In the genomic region with DNA sequence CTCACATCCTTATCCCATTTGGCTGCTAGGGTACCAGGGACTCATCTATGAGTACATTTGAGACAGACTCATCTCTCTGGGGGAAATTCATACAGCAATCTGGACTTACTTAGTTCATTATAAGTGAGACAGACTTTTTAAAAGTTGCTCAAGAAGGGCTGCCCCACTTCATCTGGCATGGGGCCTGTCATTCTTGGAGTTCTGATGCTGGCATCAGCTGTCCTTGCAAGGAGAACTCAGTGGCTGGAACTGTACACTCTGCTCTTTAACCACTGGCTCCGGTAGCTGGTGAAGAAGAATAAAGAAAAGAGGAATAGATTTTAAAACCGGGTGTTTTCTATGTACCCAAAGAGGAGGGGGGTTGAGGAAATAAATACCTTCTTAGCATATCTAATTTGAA, we compare ENCODE assay signal across 24 mouse cellular contexts. TPM values are rescaled to one million over a fixed set of nuclear protein-coding genes. Genes with fewer than 3 reads are reported as not detected.
DNase-seq lines count a peak whose midpoint lies in the region; TF ChIP-seq lines count a peak whose summit lies in the region.
"Had no signal": no experiment of that assay in that cellular context is flagged by ENCODE, and none has a peak within 500 bp of the region (broad histone marks: within the 10 kb centered on the region; RNA-seq: fewer than 3 reads in every experiment).

No protein-coding gene starts in this region.

- peak; percentile 58 for DNase-seq in gastrocnemius, adult 18-20 months (ENCODE audit: low spot score)
- no peak for DNase-seq in gastrocnemius, postnatal 10 days
- peak in 1 of 2 experiments; percentile 21 for DNase-seq in layer of hippocampus, adult 2 months (ENCODE audit: low spot score in 2 of 2)
- DNase-seq in layer of hippocampus, adult 11-12 months (ENCODE audit: low spot score): no peak
- peak; percentile 33 for DNase-seq in lung, postnatal 36 days
- DNase-seq in lung, postnatal 25 days (ENCODE audit: low spot score): no peak
- DNase-seq in thymus, adult 18-20 months: no peak
- no peak for DNase-seq in adrenal gland, adult 2 months
- DNase-seq: cerebellum, adult 11 months; cerebellum, adult 9-11 months; heart, postnatal 36 days; kidney, adult 2 months; liver had no signal

- H3K27ac ChIP-seq in layer of hippocampus, adult 2 months: peak overlapping the region; percentile 69; the same call in 1 of the 2 replicates
- H3K27ac ChIP-seq: heart, embryonic 13.5 days; hindbrain, embryonic 15.5 days; kidney, postnatal 0 days; liver, embryonic 15.5 days; midbrain, embryonic 13.5 days; stomach, postnatal 0 days had no signal

- no peak overlapping the region for H3K4me3 ChIP-seq in layer of hippocampus, adult 2 months
- H3K4me3 ChIP-seq: heart, embryonic 13.5 days; hindbrain, embryonic 15.5 days; liver, embryonic 15.5 days; megakaryocyte, embryonic 14.5 days; midbrain, embryonic 13.5 days had no signal

- TF ChIP-seq CTCF in layer of hippocampus, adult 2 months (conservative IDR thresholded peaks at IDR 0.05): no peak

RNA-seq across cellular contexts. Expression of a gene that starts 36.1 kb away (rescaled TPM):
- 1 to 10 TPM; 1.7 to 2.0 TPM for total RNA-seq in gastrocnemius, adult 18-20 months (2021)
- 10 to 100 TPM; 16.8 to 18.1 TPM for total RNA-seq in gastrocnemius, postnatal 10 days (2021)
- 10 to 100 TPM; 32.2 to 35.7 TPM for total RNA-seq in layer of hippocampus, adult 2 months (2021)
- total RNA-seq in adrenal gland, adult 2 months (2021): 1 to 10 TPM; 5.9 to 8.8 TPM
- polyA plus RNA-seq in adrenal gland, adult 2 months (2012; rRNA removed): 13.9 and 17.4 TPM in 2 replicates
- total RNA-seq: common myeloid progenitor, adult 5-6 weeks; monocyte, adult 5-6 weeks; neutrophil, adult 5-6 weeks had no signal
- polyA plus RNA-seq: CD4-positive, CD25-positive, alpha-beta regulatory T cell, adult 4 months had no signal

Comparison
In these comparisons a context has a peak if more than half of its experiments do, and no peak if none do; other contexts are left out.
1. DNase-seq: peak in gastrocnemius, adult 18-20 months (single experiment) and lung, postnatal 36 days (single experiment); none in gastrocnemius, postnatal 10 days (single experiment), layer of hippocampus, adult 11-12 months (single experiment), lung, postnatal 25 days (single experiment), thymus, adult 18-20 months (0 of 2) and adrenal gland, adult 2 months (single experiment).